Comparison of ENCODE assay signal across 23 mouse cellular contexts in the genomic region with DNA sequence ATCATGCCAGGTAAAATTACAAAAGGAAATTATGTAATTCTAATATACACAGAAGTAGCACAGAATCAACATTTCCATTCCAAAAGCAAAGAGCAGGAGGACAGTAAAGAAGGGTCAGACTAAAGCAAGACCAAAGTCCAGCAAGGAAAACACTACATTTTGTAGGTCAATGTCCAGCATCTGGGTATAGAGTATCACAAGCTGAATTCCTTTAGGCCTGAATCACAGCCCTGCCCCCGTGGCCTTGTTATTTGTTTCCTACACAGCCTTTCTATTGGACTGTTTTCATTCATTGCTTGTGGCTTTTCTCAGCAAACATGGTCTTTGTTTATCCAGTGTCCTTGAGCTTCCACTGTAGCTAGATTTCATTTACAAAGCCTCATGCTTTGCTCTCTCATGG.
DNase-seq lines count a peak whose midpoint lies in the region; ATAC-seq and TF ChIP-seq lines count a peak whose summit lies in the region.
"Had no signal": no experiment of that assay in that cellular context is flagged by ENCODE, and none has a peak within 500 bp of the region (broad histone marks: within the 10 kb centered on the region; RNA-seq: fewer than 3 reads in every experiment).

No protein-coding gene starts in this region.

- H3K4me1 ChIP-seq in intestine, embryonic 15.5 days (replicated peaks) = no peaks in the 10 kb centered on the region
- H3K4me1 ChIP-seq in intestine, postnatal 0 days (replicated peaks; ENCODE audit: control insufficient read depth, insufficient read depth, low read length) = no peaks in the 10 kb centered on the region
- H3K4me1 ChIP-seq: embryonic facial prominence, embryonic 13.5 days; forebrain, embryonic 13.5 days; hindbrain, embryonic 15.5 days; midbrain, embryonic 15.5 days; neural tube, embryonic 12.5 days had no signal

- H3K9me3 ChIP-seq in intestine, embryonic 15.5 days = no peaks in the 10 kb centered on the region
- H3K9me3 ChIP-seq in intestine, postnatal 0 days (ENCODE audit: control insufficient read depth) = no peaks in the 10 kb centered on the region
- H3K9me3 ChIP-seq: embryonic facial prominence, embryonic 13.5 days; forebrain, embryonic 13.5 days; hindbrain, embryonic 15.5 days; midbrain, embryonic 15.5 days; neural tube, embryonic 12.5 days had no signal

- 48% methylated on average over 1 of the region's 1 CpGs for whole genome bisulfite sequencing in intestine, embryonic 15.5 days
- 43% methylated on average over 1 of the region's 1 CpGs for WGBS in intestine, postnatal 0 days

- 0 out of 2 replicates have a peak, but pooled peaks have one; percentile 20 for ATAC-seq in intestine, embryonic 15.5 days
- ATAC-seq in intestine, postnatal 0 days = no peak
- ATAC-seq: forebrain, embryonic 13.5 days; midbrain, embryonic 15.5 days had no signal

- no peak overlapping the region for H3K9ac ChIP-seq in intestine, embryonic 15.5 days
- no peak overlapping the region for H3K9ac ChIP-seq in intestine, postnatal 0 days (ENCODE audit: low read depth, low read length)
- H3K9ac ChIP-seq: embryonic facial prominence, embryonic 13.5 days; forebrain, embryonic 13.5 days; hindbrain, embryonic 15.5 days; lung, embryonic 14.5 days; midbrain, embryonic 15.5 days; neural tube, embryonic 12.5 days had no signal

- no peaks in the 10 kb centered on the region for H3K36me3 ChIP-seq in intestine, embryonic 15.5 days
- no peaks in the 10 kb centered on the region for H3K36me3 ChIP-seq in intestine, postnatal 0 days (ENCODE audit: control insufficient read depth, insufficient read depth)
- H3K36me3 ChIP-seq: embryonic facial prominence, embryonic 13.5 days; hindbrain, embryonic 15.5 days; midbrain, embryonic 15.5 days; neural tube, embryonic 12.5 days had no signal

- no peak overlapping the region for H3K27ac ChIP-seq in intestine, embryonic 15.5 days
- H3K27ac ChIP-seq in intestine, postnatal 0 days (ENCODE audit: low read depth, low read length) = no peak overlapping the region
- H3K27ac ChIP-seq: embryonic facial prominence, embryonic 13.5 days; forebrain, embryonic 13.5 days; heart, adult 2 months; hindbrain, embryonic 15.5 days; layer of hippocampus, adult 2 months; macrophage; midbrain, embryonic 15.5 days; neural tube, embryonic 12.5 days had no signal

- intact Hi-C loops in heart, postnatal 36 days (cut with DNase I) = no loop called here

- peak; percentile 51 for DNase-seq in ovary, adult 18-20 months (ENCODE audit: low spot score)
- no peak for DNase-seq in ovary, postnatal 10 days (ENCODE audit: low spot score)
- peak; percentile 12 for DNase-seq in adrenal gland, postnatal 25 days
- DNase-seq in heart, postnatal 36 days = no peak
- no peak for DNase-seq in spleen, postnatal 14 days (ENCODE audit: low spot score in 2 of 2)
- DNase-seq: cerebellum, adult 2 months; cerebellum, postnatal 25 days; embryo, embryonic 11 days; gastrocnemius, postnatal 36 days; heart, adult 2 months; kidney, postnatal 25 days; lung, embryonic 14.5 days; thymus, postnatal 14 days had no signal

- no peaks in the 10 kb centered on the region for H3K27me3 ChIP-seq in intestine, embryonic 15.5 days (replicated peaks)
- no peaks in the 10 kb centered on the region for H3K27me3 ChIP-seq in intestine, postnatal 0 days (replicated peaks; ENCODE audit: control insufficient read depth, insufficient read depth, low read length)
- H3K27me3 ChIP-seq: embryonic facial prominence, embryonic 13.5 days; forebrain, embryonic 13.5 days; hindbrain, embryonic 15.5 days; midbrain, embryonic 15.5 days; neural tube, embryonic 12.5 days had no signal

- no peak for TF ChIP-seq CTCF in intestine, postnatal 0 days (IDR thresholded peaks at IDR 0.05; ENCODE audit: low read depth)

- no peak overlapping the region for H3K4me3 ChIP-seq in intestine, embryonic 15.5 days (replicated peaks)
- H3K4me3 ChIP-seq in intestine, postnatal 0 days (ENCODE audit: low read depth, low read length) = no peak overlapping the region
- H3K4me3 ChIP-seq: embryonic facial prominence, embryonic 13.5 days; erythroblast, embryonic 14.5 days; forebrain, embryonic 13.5 days; heart, adult 2 months; hindbrain, embryonic 15.5 days; layer of hippocampus, adult 2 months; midbrain, embryonic 15.5 days; neural tube, embryonic 12.5 days had no signal

- H3K4me2 ChIP-seq in intestine, embryonic 15.5 days (replicated peaks) = no peak overlapping the region
- no peak overlapping the region for H3K4me2 ChIP-seq in intestine, postnatal 0 days (replicated peaks; ENCODE audit: low read depth)
- H3K4me2 ChIP-seq: embryonic facial prominence, embryonic 13.5 days; forebrain, embryonic 13.5 days; hindbrain, embryonic 15.5 days; lung, embryonic 14.5 days; midbrain, embryonic 15.5 days; neural tube, embryonic 12.5 days had no signal

Comparison
In these comparisons a context has a peak if more than half of its experiments do, and no peak if none do; other contexts are left out.
1. DNase-seq: peak in ovary, adult 18-20 months (single experiment) and adrenal gland, postnatal 25 days (single experiment); none in ovary, postnatal 10 days (single experiment), heart, postnatal 36 days (0 of 2) and spleen, postnatal 14 days (0 of 2).